Mouse (Mus musculus) frontal cortex, postnatal 25 days (tissue): ENCODE measurements around the gene Map3k9.

ENCODE experiments used
- DNase-seq, 2 experiments: peaks; one replicate each; pipeline ENCODE4 v3.0.0; 2022; ENCODE audit warnings: low spot score in 2 of 2

Gene Map3k9

GRCm38 (mm10) chr12:81781105-81781909, at the start of gene Map3k9:
Map3k9 (minus strand) TSS chr12:81781175.
- DNase-seq = peak; percentile 81 to 92

DNA sequence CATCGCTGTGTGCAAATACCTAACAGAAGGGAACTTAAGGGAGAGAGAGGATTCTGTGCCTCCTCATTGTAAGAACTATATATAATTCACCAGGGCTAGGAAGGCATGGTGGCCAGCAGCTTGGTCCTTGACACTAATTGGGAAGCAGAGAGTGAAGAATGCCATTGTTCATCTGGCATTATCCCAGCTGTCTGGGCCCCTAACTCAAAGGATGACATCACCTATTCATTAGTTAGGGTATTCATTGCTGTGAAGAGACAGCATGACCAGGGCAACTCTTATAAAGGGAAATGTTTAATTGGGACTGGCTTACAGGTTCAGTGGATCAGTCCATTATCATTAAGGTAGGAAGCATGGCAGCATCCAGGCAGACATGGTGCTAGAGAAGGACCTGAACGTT, 47.4 kb upstream of the Map3k9 start:
- no peak for DNase-seq

- DNase-seq = no peak
Observed at GRCm38 (mm10) chr12:81822778-81823480, 42.0 kb upstream of the Map3k9 start.

GRCm38 (mm10) chr12:81822176-81822575, 41.2 kb upstream of the Map3k9 start:
- DNase-seq = no peak

DNA sequence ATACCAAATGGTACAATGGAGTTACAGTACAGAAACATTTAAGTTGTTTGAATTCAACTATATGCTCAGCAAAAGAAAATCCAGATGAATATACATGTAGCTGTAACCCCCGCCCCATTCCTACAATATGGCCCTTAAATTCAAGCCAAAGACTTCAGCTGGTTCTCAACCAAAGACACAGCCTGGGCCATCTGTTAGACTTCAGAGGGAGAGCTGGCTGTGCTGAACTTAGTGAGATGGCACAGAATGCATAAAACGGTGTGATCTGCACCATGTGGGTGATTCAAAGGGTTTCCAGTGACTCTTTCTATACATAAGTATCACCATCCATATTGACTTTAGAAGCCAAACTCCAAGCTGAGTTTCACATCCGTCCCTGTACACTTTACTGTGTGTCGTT, 39.7 kb upstream of the Map3k9 start:
- no peak for DNase-seq

GRCm38 (mm10) chr12:81817126-81817505, 36.1 kb upstream of the Map3k9 start:
- no peak for DNase-seq

GRCm38 (mm10) chr12:81816330-81817125, 35.6 kb upstream of the Map3k9 start:
- DNase-seq = no peak

DNA sequence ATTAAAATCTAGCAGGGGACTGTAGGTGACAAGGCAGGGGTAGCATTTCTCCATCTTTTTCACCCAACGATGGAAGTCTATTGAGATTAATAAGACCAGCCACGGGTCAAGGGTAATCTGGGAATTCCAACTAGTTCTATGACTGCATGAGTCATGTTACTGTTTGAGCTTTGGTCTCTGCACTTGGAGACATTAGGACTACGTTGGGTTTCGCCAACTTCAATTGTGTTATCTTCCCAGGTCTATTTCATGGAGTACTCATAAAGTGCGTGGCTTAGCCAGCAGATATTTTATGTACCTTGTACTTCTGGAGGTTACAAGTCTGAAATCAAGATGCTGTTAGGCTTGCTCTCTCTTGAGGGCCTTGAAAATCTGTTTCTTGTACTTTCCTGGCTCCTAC, 33.8 kb upstream of the Map3k9 start:
- no peak for DNase-seq

DNA sequence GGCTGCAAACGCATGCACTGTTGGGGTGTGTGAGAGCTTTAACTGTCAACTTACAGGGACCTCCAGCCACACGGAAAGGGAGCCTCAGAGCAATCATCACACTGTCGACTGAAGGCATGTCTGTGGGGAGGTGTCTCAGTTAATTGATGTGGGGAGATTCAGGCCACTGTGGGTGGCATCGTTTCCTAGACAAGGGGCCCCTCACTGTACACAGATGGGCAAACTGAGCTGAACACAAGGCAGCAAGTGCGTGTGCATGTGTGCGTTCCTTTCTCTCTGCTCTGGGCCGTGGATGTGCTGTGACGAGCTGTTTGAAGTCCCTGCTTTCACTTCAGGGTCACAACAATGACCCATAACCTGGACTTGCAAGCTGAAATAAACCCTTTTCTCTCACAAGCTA, 29.4 kb upstream of the Map3k9 start:
- DNase-seq = no peak

GRCm38 (mm10) chr12:81808596-81808995, 27.6 kb upstream of the Map3k9 start:
- no peak for DNase-seq

DNA sequence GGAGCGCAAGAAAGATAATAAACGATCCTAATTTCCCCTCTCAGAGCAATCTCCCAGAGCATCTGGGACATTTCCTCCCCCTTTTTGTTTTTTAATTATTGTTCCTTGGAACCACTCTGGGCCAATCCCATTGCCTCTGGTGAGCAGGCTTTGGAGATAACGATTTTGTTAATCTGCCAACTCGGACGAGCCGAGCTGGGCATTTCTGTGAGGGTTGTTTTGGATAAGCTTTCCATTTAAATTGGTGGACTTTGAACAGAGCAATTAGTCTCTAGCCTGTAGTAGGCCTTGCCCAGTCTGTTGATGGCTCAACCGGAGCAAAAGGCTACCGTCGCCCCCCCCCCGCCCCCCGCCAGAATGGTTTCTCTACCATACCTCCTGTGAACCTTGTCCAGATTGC, 27.0 kb upstream of the Map3k9 start:
- DNase-seq = no peak

- DNase-seq = no peak
Observed at GRCm38 (mm10) chr12:81807529-81807837, 26.5 kb upstream of the Map3k9 start.

DNA sequence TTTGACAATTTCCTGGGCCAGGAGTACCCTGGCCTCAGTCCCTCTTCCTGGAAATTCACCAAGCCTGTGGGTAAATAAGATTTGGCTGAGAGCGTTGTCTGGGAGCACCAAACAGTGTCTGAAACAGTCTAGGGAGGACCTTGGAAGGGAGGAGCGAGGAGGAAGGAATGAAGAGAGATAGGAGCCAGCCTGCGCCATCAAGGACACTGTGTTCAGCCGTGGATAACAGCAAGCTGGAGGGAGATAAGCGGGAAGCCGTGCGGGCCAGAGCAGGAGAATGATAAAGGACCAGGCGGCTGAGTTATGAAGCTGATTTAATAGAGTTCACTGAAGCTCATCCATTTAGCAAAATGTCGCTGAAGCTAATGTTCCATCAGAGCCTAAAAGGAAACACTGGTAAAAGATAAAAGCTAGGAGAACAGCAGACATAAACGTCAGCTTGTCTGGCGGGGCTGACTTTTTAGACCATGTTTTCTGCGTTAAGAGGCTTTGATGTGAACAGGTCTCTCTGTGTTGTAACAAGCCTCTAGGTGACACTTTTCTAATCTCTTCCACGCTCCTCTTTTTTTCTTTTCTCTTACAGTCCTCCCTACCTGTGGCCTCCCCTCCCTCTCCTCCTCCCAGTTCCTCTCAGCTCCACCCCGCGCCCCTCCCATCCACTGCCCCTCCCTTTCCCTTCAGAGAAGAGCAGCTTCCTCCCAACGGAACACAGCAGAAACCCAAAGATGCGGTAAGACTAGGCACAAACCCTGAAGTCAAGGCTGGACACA, 26.0 kb upstream of the Map3k9 start:
- no peak for DNase-seq

GRCm38 (mm10) chr12:81806114-81806513, 25.1 kb upstream of the Map3k9 start:
- no peak for DNase-seq

- no peak for DNase-seq
Observed at GRCm38 (mm10) chr12:81803803-81804202, 22.8 kb upstream of the Map3k9 start.

- DNase-seq = no peak
Observed at GRCm38 (mm10) chr12:81803016-81803415, 22.0 kb upstream of the Map3k9 start.

DNA sequence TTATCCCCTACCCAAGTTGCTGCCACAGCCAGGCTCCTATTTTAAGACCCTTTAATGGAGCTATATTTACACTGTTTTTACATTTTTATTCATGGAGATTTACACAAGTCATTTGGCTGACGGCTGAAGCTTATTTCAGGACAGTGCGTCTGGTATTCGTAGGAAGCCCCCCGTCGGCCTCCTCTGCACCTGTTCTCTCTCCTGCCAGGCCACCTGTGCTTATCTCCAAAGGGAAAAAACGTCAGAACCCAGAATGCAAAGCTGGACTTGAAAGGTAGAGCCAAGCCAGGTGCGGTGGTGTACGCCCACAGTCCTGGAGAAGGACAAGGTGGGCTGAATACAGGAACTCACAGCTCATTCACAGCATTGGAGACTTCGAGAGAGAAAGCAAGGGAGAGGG, 20.2 kb upstream of the Map3k9 start:
- no peak for DNase-seq

DNA sequence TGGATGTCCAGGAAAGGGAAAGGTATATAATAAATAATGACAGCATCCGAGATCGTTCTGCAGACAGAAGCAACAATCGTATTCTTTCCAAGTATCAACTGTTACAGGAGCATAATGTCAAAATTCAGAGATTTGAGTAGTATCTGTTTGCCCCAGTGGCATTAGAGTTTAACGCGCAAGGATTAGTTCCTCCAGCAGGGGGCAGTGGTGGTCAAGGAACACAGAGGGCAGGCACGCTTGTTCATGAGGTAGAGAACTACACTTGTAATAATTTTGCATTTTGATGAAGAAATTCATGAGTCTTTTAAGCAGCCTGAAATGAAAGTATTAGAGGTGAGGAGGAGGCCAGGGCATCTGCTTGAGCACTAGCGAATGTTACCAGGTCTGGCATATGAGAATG, 15.6 kb upstream of the Map3k9 start:
- peak; percentile 77 to 78 for DNase-seq

GRCm38 (mm10) chr12:81792511-81793218, 11.7 kb upstream of the Map3k9 start:
- no peak for DNase-seq

GRCm38 (mm10) chr12:81789499-81789898, 8.5 kb upstream of the Map3k9 start:
- DNase-seq = no peak

- peak; percentile 93 to 94 for DNase-seq
Observed at GRCm38 (mm10) chr12:81788672-81789084, 7.7 kb upstream of the Map3k9 start.
